Mouse (Mus musculus): ENCODE results near the gene Farsb. TPM values are rescaled to one million over a fixed set of nuclear protein-coding genes. Genes with fewer than 3 reads are reported as not detected.

Gene Farsb
- polyA plus RNA-seq, 1 experiment from 2014 or later: 137 TPM

- Histone ChIP-seq H3K9me3 (no peaks in the 10 kb centered on the region), H3K4me2 (no peak overlapping the region), H3K36me3 (peaks cover 23% of the 10 kb centered on the region), H3K27ac (0 out of 2 replicates have a peak overlapping the region, but pooled peaks have one; percentile 20), H3K4me1 (replicated peaks) (peaks cover 13% of the 10 kb centered on the region), H3K9ac (replicated peaks) (no peak overlapping the region), H3K4me3 (replicated peaks) (no peak overlapping the region), H3K27me3 (no peaks in the 10 kb centered on the region)
- no peak for ATAC-seq (ENCODE audit: insufficient number of reproducible peaks, insufficient read depth, low FRiP score, low TSS enrichment, low read depth)
- 62% methylated on average over 2 of the region's 2 CpGs for WGBS
Measured at GRCm38 (mm10) chr1:78484361-78484760, 4.3 kb downstream of the Farsb start.

DNA sequence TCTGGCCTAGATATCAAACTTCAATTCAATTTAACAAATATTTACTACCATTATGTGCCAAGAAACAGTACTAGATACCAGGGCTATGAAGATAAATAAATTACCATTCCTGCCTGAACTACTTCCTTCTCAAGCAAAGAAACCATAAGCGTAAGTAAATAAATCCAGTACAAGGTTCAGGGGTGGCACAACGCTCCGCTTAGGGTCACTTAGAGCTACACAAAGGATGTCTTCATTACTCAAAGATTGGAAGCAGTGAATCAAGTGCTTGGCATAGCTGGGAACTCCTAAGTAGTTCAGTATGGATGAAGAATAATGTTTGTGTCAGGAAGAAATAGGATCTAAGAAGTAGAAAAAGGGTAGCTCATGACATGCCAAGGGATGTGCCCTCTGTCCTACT, 5.3 kb downstream of the Farsb start:
- WGBS: 86% methylated on average over 3 of the region's 3 CpGs
- Histone ChIP-seq H3K4me1 (replicated peaks) (peaks cover 13% of the 10 kb centered on the region), H3K4me2 (no peak overlapping the region), H3K27me3 (no peaks in the 10 kb centered on the region), H3K36me3 (peaks cover 31% of the 10 kb centered on the region), H3K4me3 (replicated peaks) (no peak overlapping the region), H3K9me3 (no peaks in the 10 kb centered on the region), H3K27ac (no peak overlapping the region), H3K9ac (replicated peaks) (no peak overlapping the region)
- no peak for ATAC-seq (ENCODE audit: insufficient number of reproducible peaks, insufficient read depth, low FRiP score, low TSS enrichment, low read depth)

GRCm38 (mm10) chr1:78472441-78472840, 16.3 kb downstream of the Farsb start:
- H3K9me3 ChIP-seq: no peaks in the 10 kb centered on the region
- no peak overlapping the region for H3K9ac ChIP-seq (replicated peaks)
- no peak for ATAC-seq (ENCODE audit: insufficient number of reproducible peaks, insufficient read depth, low FRiP score, low TSS enrichment, low read depth)
- H3K27me3 ChIP-seq: no peaks in the 10 kb centered on the region
- no peaks in the 10 kb centered on the region for H3K4me1 ChIP-seq (replicated peaks)
- H3K36me3 ChIP-seq: peaks cover 75% of the 10 kb centered on the region
- no peak overlapping the region for H3K4me2 ChIP-seq
- no peak overlapping the region for H3K27ac ChIP-seq
- WGBS: 94% methylated on average over 5 of the region's 5 CpGs
- H3K4me3 ChIP-seq (replicated peaks): no peak overlapping the region

DNA sequence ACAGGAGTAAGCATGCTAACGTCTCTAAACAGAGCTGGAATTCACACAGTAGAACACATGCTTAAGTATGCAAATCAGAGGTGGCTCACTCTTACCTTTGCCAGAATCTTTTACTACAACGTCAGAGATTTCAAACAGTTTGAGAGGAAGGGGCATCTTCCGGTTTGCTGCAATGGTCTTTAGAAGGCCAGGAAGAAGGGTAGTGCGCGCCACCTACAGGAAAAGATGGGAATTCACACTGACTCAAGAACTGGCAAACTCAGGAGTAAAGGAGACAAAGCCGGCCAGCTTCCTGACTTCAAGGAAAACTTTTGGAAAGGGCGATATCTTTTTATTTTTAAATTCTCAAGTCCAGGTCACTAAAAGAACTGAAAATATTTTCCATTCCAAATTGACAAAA, 34.0 kb downstream of the Farsb start:
- WGBS: 39% methylated on average over 7 of the region's 7 CpGs
- Histone ChIP-seq H3K27me3 (no peaks in the 10 kb centered on the region), H3K4me2 (no peak overlapping the region), H3K4me3 (replicated peaks) (no peak overlapping the region), H3K9ac (replicated peaks) (no peak overlapping the region), H3K4me1 (replicated peaks) (no peaks in the 10 kb centered on the region), H3K9me3 (no peaks in the 10 kb centered on the region), H3K27ac (no peak overlapping the region), H3K36me3 (peaks cover 81% of the 10 kb centered on the region)
- ATAC-seq (ENCODE audit: insufficient number of reproducible peaks, insufficient read depth, low FRiP score, low TSS enrichment, low read depth): no peak

DNA sequence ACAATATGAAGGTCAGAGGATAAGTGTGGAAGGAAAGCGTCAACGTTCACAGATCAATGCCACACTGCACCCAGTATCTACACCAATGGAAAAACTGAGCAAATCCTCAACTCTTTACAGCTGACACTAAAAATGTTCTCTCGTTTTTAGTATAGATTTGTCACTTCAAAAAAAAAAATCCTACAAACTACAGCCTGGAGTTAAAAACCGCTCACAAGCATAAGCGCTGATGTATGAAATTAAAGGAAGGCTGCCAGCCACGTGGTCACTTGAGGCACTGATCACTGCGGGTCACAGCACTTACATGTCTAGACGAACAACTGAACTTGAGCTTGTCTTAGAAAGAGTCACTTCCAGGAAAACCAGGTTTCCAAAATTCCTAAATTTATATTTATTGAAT, 34.8 kb downstream of the Farsb start:
- no peak overlapping the region for H3K4me3 ChIP-seq (replicated peaks)
- WGBS: 96% methylated on average over 8 of the region's 8 CpGs
- H3K27ac ChIP-seq: no peak overlapping the region
- no peaks in the 10 kb centered on the region for H3K9me3 ChIP-seq
- H3K9ac ChIP-seq (replicated peaks): no peak overlapping the region
- no peak for ATAC-seq (ENCODE audit: insufficient number of reproducible peaks, insufficient read depth, low FRiP score, low TSS enrichment, low read depth)
- H3K36me3 ChIP-seq: peaks cover 74% of the 10 kb centered on the region
- no peak overlapping the region for H3K4me2 ChIP-seq
- no peaks in the 10 kb centered on the region for H3K27me3 ChIP-seq
- no peaks in the 10 kb centered on the region for H3K4me1 ChIP-seq (replicated peaks)

DNA sequence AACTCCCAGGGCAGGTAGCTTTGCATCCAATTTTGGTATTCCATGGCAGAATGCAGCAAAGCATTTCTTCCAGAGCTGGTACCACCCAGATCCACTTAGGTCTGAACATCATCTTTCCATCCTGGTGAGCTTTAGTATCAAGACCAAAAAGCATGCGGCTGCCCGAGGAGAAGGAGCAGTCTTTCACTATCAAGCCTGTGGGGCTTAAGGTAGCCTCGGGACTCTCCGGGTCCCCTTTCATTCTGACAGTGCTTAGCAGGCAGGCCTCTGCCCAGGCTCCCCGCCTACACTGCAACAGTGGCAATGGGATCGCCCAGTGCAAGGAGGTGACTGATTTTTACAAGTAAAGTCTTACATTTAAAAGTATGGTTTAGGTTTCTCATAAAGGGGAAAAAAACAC, 36.2 kb downstream of the Farsb start:
- no peak overlapping the region for H3K9ac ChIP-seq (replicated peaks)
- no peak for ATAC-seq (ENCODE audit: insufficient number of reproducible peaks, insufficient read depth, low FRiP score, low TSS enrichment, low read depth)
- peaks cover 70% of the 10 kb centered on the region for H3K36me3 ChIP-seq

GRCm38 (mm10) chr1:78451070-78451854, 37.4 kb downstream of the Farsb start:
- H3K4me2 ChIP-seq: no peak overlapping the region
- no peaks in the 10 kb centered on the region for H3K27me3 ChIP-seq
- H3K9ac ChIP-seq (replicated peaks): no peak overlapping the region
- WGBS: 64% methylated on average over 12 of the region's 12 CpGs
- H3K36me3 ChIP-seq: peaks cover 73% of the 10 kb centered on the region
- no peaks in the 10 kb centered on the region for H3K9me3 ChIP-seq
- no peak for ATAC-seq (ENCODE audit: insufficient number of reproducible peaks, insufficient read depth, low FRiP score, low TSS enrichment, low read depth)
- no peak overlapping the region for H3K27ac ChIP-seq
- H3K4me1 ChIP-seq (replicated peaks): no peaks in the 10 kb centered on the region
- H3K4me3 ChIP-seq (replicated peaks): no peak overlapping the region

More for the DNA sequence above, 36.2 kb downstream of the Farsb start:
- Histone ChIP-seq H3K27ac (no peak overlapping the region), H3K9me3 (no peaks in the 10 kb centered on the region), H3K4me3 (replicated peaks) (no peak overlapping the region), H3K4me1 (replicated peaks) (no peaks in the 10 kb centered on the region), H3K27me3 (no peaks in the 10 kb centered on the region), H3K4me2 (no peak overlapping the region)
- 90% methylated on average over 6 of the region's 6 CpGs for WGBS

- H3K4me2 ChIP-seq: no peak overlapping the region
- H3K36me3 ChIP-seq: peaks cover 72% of the 10 kb centered on the region
- H3K4me1 ChIP-seq (replicated peaks): peaks cover 8% of the 10 kb centered on the region
- ATAC-seq (ENCODE audit: insufficient number of reproducible peaks, insufficient read depth, low FRiP score, low TSS enrichment, low read depth): no peak
- H3K4me3 ChIP-seq (replicated peaks): no peak overlapping the region
- no peak overlapping the region for H3K27ac ChIP-seq
- H3K27me3 ChIP-seq: no peaks in the 10 kb centered on the region
- H3K9me3 ChIP-seq: no peaks in the 10 kb centered on the region
- WGBS: 90% methylated on average over 1 of the region's 1 CpGs
- H3K9ac ChIP-seq (replicated peaks): no peak overlapping the region
Measured at GRCm38 (mm10) chr1:78448091-78448490, 40.6 kb downstream of the Farsb start.

GRCm38 (mm10) chr1:78446742-78447141, 42.0 kb downstream of the Farsb start:
- H3K27me3 ChIP-seq: no peaks in the 10 kb centered on the region
- H3K27ac ChIP-seq: no peak overlapping the region
- peaks cover 15% of the 10 kb centered on the region for H3K4me1 ChIP-seq (replicated peaks)
- no peak for ATAC-seq (ENCODE audit: insufficient number of reproducible peaks, insufficient read depth, low FRiP score, low TSS enrichment, low read depth)
- H3K4me2 ChIP-seq: no peak overlapping the region
- WGBS: 91% methylated on average over 6 of the region's 6 CpGs
- no peak overlapping the region for H3K9ac ChIP-seq (replicated peaks)
- H3K9me3 ChIP-seq: no peaks in the 10 kb centered on the region
- no peak overlapping the region for H3K4me3 ChIP-seq (replicated peaks)
- H3K36me3 ChIP-seq: peaks cover 69% of the 10 kb centered on the region

DNA sequence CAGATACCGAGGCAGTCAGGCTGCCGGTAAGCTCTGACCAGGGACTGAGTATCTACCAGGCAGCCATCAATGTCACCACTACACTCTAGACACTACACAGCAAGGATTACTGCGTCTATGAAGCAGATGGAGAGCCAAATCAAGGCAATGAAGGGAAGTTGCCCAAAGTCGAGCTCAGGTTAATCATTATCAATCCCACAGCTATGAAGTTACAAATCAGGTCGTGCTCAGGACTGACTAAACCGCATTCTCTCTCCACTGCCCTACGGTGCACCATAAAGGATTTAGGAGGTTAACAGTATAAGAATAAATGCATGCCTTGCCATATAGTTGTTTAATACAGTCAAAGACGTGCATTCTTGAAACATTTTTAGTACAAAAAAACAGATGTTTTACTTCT, 42.5 kb downstream of the Farsb start:
- 84% methylated on average over 8 of the region's 8 CpGs for WGBS
- Histone ChIP-seq H3K4me1 (replicated peaks) (peaks cover 15% of the 10 kb centered on the region), H3K36me3 (peaks cover 69% of the 10 kb centered on the region), H3K9ac (replicated peaks) (no peak overlapping the region), H3K27me3 (no peaks in the 10 kb centered on the region), H3K27ac (no peak overlapping the region), H3K9me3 (no peaks in the 10 kb centered on the region), H3K4me3 (replicated peaks) (no peak overlapping the region), H3K4me2 (no peak overlapping the region)
- ATAC-seq (ENCODE audit: insufficient number of reproducible peaks, insufficient read depth, low FRiP score, low TSS enrichment, low read depth): no peak

- no peak overlapping the region for H3K4me3 ChIP-seq (replicated peaks)
- H3K4me2 ChIP-seq: no peak overlapping the region
- H3K36me3 ChIP-seq: peaks cover 63% of the 10 kb centered on the region
- H3K27me3 ChIP-seq: no peaks in the 10 kb centered on the region
- 52% methylated on average over 7 of the region's 7 CpGs for WGBS
- H3K27ac ChIP-seq: peak overlapping the region; percentile 53; the same call in 1 of the 2 replicates
- no peaks in the 10 kb centered on the region for H3K9me3 ChIP-seq
- H3K4me1 ChIP-seq (replicated peaks): peaks cover 15% of the 10 kb centered on the region
- ATAC-seq (ENCODE audit: insufficient number of reproducible peaks, insufficient read depth, low FRiP score, low TSS enrichment, low read depth): no peak
- H3K9ac ChIP-seq (replicated peaks): no peak overlapping the region
Measured at GRCm38 (mm10) chr1:78443056-78443455, 45.6 kb downstream of the Farsb start.

GRCm38 (mm10) chr1:78440716-78441115, 48.0 kb downstream of the Farsb start:
- Histone ChIP-seq H3K9me3 (no peaks in the 10 kb centered on the region), H3K36me3 (peaks cover 49% of the 10 kb centered on the region), H3K27me3 (no peaks in the 10 kb centered on the region), H3K4me2 (no peak overlapping the region), H3K27ac (no peak overlapping the region), H3K4me3 (replicated peaks) (no peak overlapping the region), H3K9ac (replicated peaks) (no peak overlapping the region), H3K4me1 (replicated peaks) (peaks cover 18% of the 10 kb centered on the region)
- WGBS: 87% methylated on average over 8 of the region's 8 CpGs
- ATAC-seq (ENCODE audit: insufficient number of reproducible peaks, insufficient read depth, low FRiP score, low TSS enrichment, low read depth): no peak
